Mouse (Mus musculus): ENCODE data around the gene Syn2. TPM values are rescaled to one million over a fixed set of nuclear protein-coding genes. Genes with fewer than 3 reads are reported as not detected.

Syn2 gene
- total and polyA plus RNA-seq, 3 experiments = 0.59 to 1.6 (median 1.2) TPM

GRCm38 (mm10) chr6:115319686-115320085, 185.0 kb downstream of the Syn2 start:
- Histone ChIP-seq H3K9ac (ENCODE audit: insufficient read depth, low read depth) (no peak overlapping the region), H3K4me3 (replicated peaks in 1 of 3; ENCODE audit: low read depth in 2 of 3, low read length in 2 of 3, poor library complexity in 1 of 3) (no peak overlapping the region), H3K4me1 (ENCODE audit: control insufficient read depth in 1 of 2, insufficient read depth in 2 of 2) (peaks cover 14 to 46% of the 10 kb centered on the region in 2 experiments), H3K9me3 (replicated peaks; ENCODE audit: low read length) (no peaks in the 10 kb centered on the region), H3K4me2 (ENCODE audit: insufficient read depth, low read depth, poor library complexity, severe bottlenecking) (no peak overlapping the region), H3K36me3 (replicated peaks in 1 of 2; ENCODE audit: control insufficient read depth in 1 of 2, insufficient read depth in 1 of 2, low read length in 1 of 2) (no peaks in the 10 kb centered on the region), H3K27me3 (replicated peaks) (no peaks in the 10 kb centered on the region), H3K27ac (ENCODE audit: insufficient read depth, low read depth) (no peak overlapping the region), H3K79me2 (replicated peaks; ENCODE audit: control insufficient read depth, extremely low read depth, insufficient read depth, poor library complexity, severe bottlenecking) (no peaks in the 10 kb centered on the region)
- dilution Hi-C loops (cut with MboI; ENCODE audit: extremely low pct_ligation_motif_present, extremely low pct_unique_long_range_greater_than_20kb, low sequenced_read_pairs) (no loop called here), in situ Hi-C loops (cut with MboI; ENCODE audit: low pct_ligation_motif_present, low pct_unique_long_range_greater_than_20kb, low sequenced_read_pairs) (no loop called here)
- DNase-seq (ENCODE audit: extremely low read depth) = no peak
- TF ChIP-seq PAX5 (IDR thresholded peaks at IDR 0.05; ENCODE audit: low read length) (no peak), ZNF384 (IDR thresholded peaks at IDR 0.05; ENCODE audit: low read depth, low read length) (no peak), KAT2A (IDR thresholded peaks at IDR 0.05; ENCODE audit: insufficient replicate concordance, low read length) (no peak), CTCF (conservative IDR thresholded peaks at IDR 0.05 in 1 of 2, IDR thresholded peaks at IDR 0.05 in 1 of 2; ENCODE audit: low read depth in 2 of 2, low read length in 2 of 2) (no peak), MXI1 (IDR thresholded peaks at IDR 0.05; ENCODE audit: low read depth, low read length) (no peak), MAZ (IDR thresholded peaks at IDR 0.05; ENCODE audit: low read depth, low read length) (no peak), SIN3A (IDR thresholded peaks at IDR 0.05; ENCODE audit: low read length) (no peak), POLR2A (IDR thresholded peaks at IDR 0.05; ENCODE audit: low read depth, low read length) (no peak)

GRCm38 (mm10) chr6:115320927-115321714, 186.4 kb downstream of the Syn2 start:
- no peaks in the 10 kb centered on the region for H3K79me2 ChIP-seq (replicated peaks; ENCODE audit: control insufficient read depth, extremely low read depth, insufficient read depth, poor library complexity, severe bottlenecking)
- dilution Hi-C loops (cut with MboI; ENCODE audit: extremely low pct_ligation_motif_present, extremely low pct_unique_long_range_greater_than_20kb, low sequenced_read_pairs) (no loop called here), in situ Hi-C loops (cut with MboI; ENCODE audit: low pct_ligation_motif_present, low pct_unique_long_range_greater_than_20kb, low sequenced_read_pairs) (no loop called here)
- TF ChIP-seq ZNF384 (IDR thresholded peaks at IDR 0.05; ENCODE audit: low read depth, low read length) (no peak), NELFE (IDR thresholded peaks at IDR 0.05; ENCODE audit: low read depth, low read length) (no peak), RCOR1 (conservative IDR thresholded peaks at IDR 0.05; ENCODE audit: low read depth, low read length) (no peak), ZC3H11A (IDR thresholded peaks at IDR 0.05; ENCODE audit: low read depth, low read length) (no peak), CHD2 (IDR thresholded peaks at IDR 0.05; ENCODE audit: low read length) (no peak), ETS1 (conservative IDR thresholded peaks at IDR 0.05; ENCODE audit: low read depth, low read length) (no peak), TBP (conservative IDR thresholded peaks at IDR 0.05; ENCODE audit: low read depth, low read length) (no peak), CHD1 (IDR thresholded peaks at IDR 0.05; ENCODE audit: low read depth, low read length) (no peak), SIN3A (IDR thresholded peaks at IDR 0.05; ENCODE audit: low read length) (no peak), MEF2A (IDR thresholded peaks at IDR 0.05; ENCODE audit: borderline replicate concordance, low read depth, low read length) (no peak), CTCF (conservative IDR thresholded peaks at IDR 0.05 in 1 of 2, IDR thresholded peaks at IDR 0.05 in 1 of 2; ENCODE audit: low read depth in 2 of 2, low read length in 2 of 2) (no peak)
- no peak for DNase-seq (ENCODE audit: extremely low read depth)
- H3K4me3 ChIP-seq (replicated peaks in 1 of 3; ENCODE audit: low read depth in 2 of 3, low read length in 2 of 3, poor library complexity in 1 of 3) = no peak overlapping the region
- no peaks in the 10 kb centered on the region for H3K36me3 ChIP-seq (replicated peaks in 1 of 2; ENCODE audit: control insufficient read depth in 1 of 2, insufficient read depth in 1 of 2, low read length in 1 of 2)
- no peak overlapping the region for H3K9ac ChIP-seq (ENCODE audit: insufficient read depth, low read depth)
- no peak overlapping the region for H3K27ac ChIP-seq (ENCODE audit: insufficient read depth, low read depth)
- H3K4me1 ChIP-seq (ENCODE audit: control insufficient read depth in 1 of 2, insufficient read depth in 2 of 2) = peaks cover 7 to 37% of the 10 kb centered on the region in 2 experiments
- H3K9me3 ChIP-seq (replicated peaks; ENCODE audit: low read length) = no peaks in the 10 kb centered on the region
- peak overlapping the region; percentile 24; the same call in 1 of the 2 replicates for H3K4me2 ChIP-seq (ENCODE audit: insufficient read depth, low read depth, poor library complexity, severe bottlenecking)
- H3K27me3 ChIP-seq (replicated peaks) = no peaks in the 10 kb centered on the region
